37 mouse cellular contexts compared by ENCODE assay signal in the genomic region with DNA sequence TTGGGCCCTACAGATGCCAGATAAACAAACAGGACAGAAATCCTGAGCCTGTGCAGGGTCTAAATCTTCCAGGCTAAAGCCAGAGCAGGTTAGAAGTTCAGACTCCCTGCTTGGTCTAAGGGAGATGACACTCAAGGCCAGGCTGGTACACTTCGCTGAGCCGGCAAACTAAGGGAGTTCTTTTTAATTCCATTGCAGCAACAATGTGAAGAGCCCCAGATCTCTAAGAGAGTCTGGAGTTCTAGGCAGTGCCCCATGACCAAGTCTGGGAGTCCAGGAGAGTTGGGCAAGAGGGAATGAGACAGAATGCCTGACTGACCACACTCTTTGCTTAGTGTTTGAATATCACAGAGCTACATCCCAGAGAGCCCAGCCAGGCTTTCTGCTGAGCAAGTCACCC. TPM values are rescaled to one million over a fixed set of nuclear protein-coding genes. Genes with fewer than 3 reads are reported as not detected.
"Had no signal": no experiment of that assay in that cellular context is flagged by ENCODE, and none has a peak within 500 bp of the region (broad histone marks: within the 10 kb centered on the region; RNA-seq: fewer than 3 reads in every experiment).

No protein-coding gene starts in this region.

- H3K27me3 ChIP-seq: limb, embryonic 12.5 days; limb, embryonic 13.5 days; limb, embryonic 15.5 days; liver, embryonic 12.5 days; liver, embryonic 13.5 days; liver, embryonic 15.5 days; lung, embryonic 15.5 days; midbrain, embryonic 12.5 days; midbrain, embryonic 13.5 days; midbrain, embryonic 15.5 days had no signal

- H3K9ac ChIP-seq: limb, embryonic 12.5 days; limb, embryonic 13.5 days; limb, embryonic 15.5 days; liver, embryonic 12.5 days; liver, embryonic 13.5 days; liver, embryonic 14.5 days; liver, embryonic 15.5 days; liver, postnatal 0 days; lung, embryonic 14.5 days; lung, embryonic 15.5 days; midbrain, embryonic 12.5 days; midbrain, embryonic 13.5 days; midbrain, embryonic 15.5 days had no signal

- H3K4me1 ChIP-seq: limb, embryonic 10.5 days; limb, embryonic 12.5 days; limb, embryonic 13.5 days; limb, embryonic 15.5 days; liver, embryonic 12.5 days; liver, embryonic 13.5 days; liver, embryonic 15.5 days; lung, embryonic 15.5 days; megakaryocyte, embryonic 14.5 days; midbrain, embryonic 12.5 days; midbrain, embryonic 13.5 days; midbrain, embryonic 15.5 days had no signal

- H3K36me3 ChIP-seq: limb, embryonic 10.5 days; limb, embryonic 12.5 days; limb, embryonic 13.5 days; limb, embryonic 15.5 days; liver, embryonic 12.5 days; liver, embryonic 13.5 days; liver, embryonic 15.5 days; lung, embryonic 15.5 days; midbrain, embryonic 10.5 days; midbrain, embryonic 12.5 days; midbrain, embryonic 13.5 days; midbrain, embryonic 15.5 days had no signal

- H3K9me3 ChIP-seq: limb, embryonic 10.5 days; limb, embryonic 12.5 days; limb, embryonic 13.5 days; limb, embryonic 15.5 days; liver, embryonic 12.5 days; liver, embryonic 13.5 days; liver, embryonic 15.5 days; lung, embryonic 15.5 days; megakaryocyte, embryonic 14.5 days; midbrain, embryonic 10.5 days; midbrain, embryonic 12.5 days; midbrain, embryonic 13.5 days; midbrain, embryonic 15.5 days had no signal

- ATAC-seq: liver, embryonic 12.5 days; liver, postnatal 0 days; midbrain, embryonic 13.5 days; midbrain, embryonic 15.5 days; midbrain, embryonic 16.5 days had no signal

- H3K27ac ChIP-seq: limb, embryonic 10.5 days; limb, embryonic 12.5 days; limb, embryonic 13.5 days; limb, embryonic 15.5 days; liver, embryonic 12.5 days; liver, embryonic 13.5 days; liver, embryonic 14.5 days; liver, embryonic 15.5 days; lung, embryonic 15.5 days; macrophage; midbrain, embryonic 10.5 days; midbrain, embryonic 12.5 days; midbrain, embryonic 13.5 days; midbrain, embryonic 15.5 days had no signal

- H3K4me3 ChIP-seq: limb, embryonic 10.5 days; limb, embryonic 12.5 days; limb, embryonic 13.5 days; limb, embryonic 15.5 days; liver, embryonic 12.5 days; liver, embryonic 13.5 days; liver, embryonic 15.5 days; lung, embryonic 15.5 days; megakaryocyte, embryonic 14.5 days; midbrain, embryonic 10.5 days; midbrain, embryonic 12.5 days; midbrain, embryonic 13.5 days; midbrain, embryonic 15.5 days; myocyte had no signal

- DNase-seq: left cerebral cortex, postnatal 4 days; liver; liver, embryonic 13.5 days; liver, postnatal 0 days; lung, adult 18-20 months; lung, adult 2 months; lung, postnatal 10 days; lung, postnatal 14 days; lung, postnatal 36 days; lung, postnatal 4 days; midbrain, embryonic 14.5 days had no signal

- H3K4me2 ChIP-seq: limb, embryonic 12.5 days; limb, embryonic 13.5 days; limb, embryonic 15.5 days; liver, embryonic 11.5 days; liver, embryonic 12.5 days; liver, embryonic 13.5 days; liver, embryonic 15.5 days; lung, embryonic 14.5 days; lung, embryonic 15.5 days; midbrain, embryonic 11.5 days; midbrain, embryonic 12.5 days; midbrain, embryonic 13.5 days; midbrain, embryonic 15.5 days had no signal

RNA-seq across cellular contexts. Expression of gene Adgra1, which starts 52.5 kb away (rescaled TPM):
- total RNA-seq: liver, adult 2 months; megakaryocyte progenitor cell, adult 5-6 weeks; megakaryocyte, adult 5-6 weeks; megakaryocyte-erythroid progenitor cell, adult 5-6 weeks; monocyte, adult 5-6 weeks had no signal
- polyA plus RNA-seq: limb, embryonic 10.5 days; limb, embryonic 11.5 days; limb, embryonic 12.5 days; liver, adult 2 months; liver, embryonic 13.5 days; liver, embryonic 14.5 days; liver, embryonic 15.5 days; liver, postnatal 0 days; lung, embryonic 14.5 days; lung, embryonic 15.5 days; lung, embryonic 16.5 days; macrophage had no signal
